Mouse (Mus musculus): Measurements from ENCODE around the gene Txndc12. TPM values are rescaled to one million over a fixed set of nuclear protein-coding genes. Genes with fewer than 3 reads are reported as not detected.

Gene Txndc12
- polyA plus RNA-seq, 1 experiment: 15.5 TPM

GRCm38 (mm10) chr4:108909872-108910425 lies 75.5 kb downstream of the Txndc12 start:
- H3K27ac ChIP-seq (ENCODE audit: control insufficient read depth, insufficient read depth, low read length): no peak overlapping the region

More at GRCm38 (mm10) chr4:108909872-108910425, 75.5 kb downstream of the Txndc12 start:
- no peak for DNase-seq
- H3K27me3 ChIP-seq (ENCODE audit: control insufficient read depth, insufficient read depth, low read length): 0 out of 2 replicates have a peak, but pooled peaks cover 2% of the 10 kb centered on the region
- H3K36me3 ChIP-seq (ENCODE audit: control insufficient read depth, insufficient read depth, low read length): no peaks in the 10 kb centered on the region
- TF ChIP-seq POLR2A (IDR thresholded peaks at IDR 0.05; ENCODE audit: control insufficient read depth, extremely low read depth, insufficient read depth, low read length, poor library complexity): no peak
- TF ChIP-seq CTCF (IDR thresholded peaks at IDR 0.05; ENCODE audit: borderline replicate concordance, control insufficient read depth, extremely low read depth, insufficient read depth, low read length, poor library complexity): no peak
- no peak overlapping the region for H3K4me3 ChIP-seq (ENCODE audit: control insufficient read depth, insufficient read depth, low read length)
- no peaks in the 10 kb centered on the region for H3K4me1 ChIP-seq (replicated peaks; ENCODE audit: control insufficient read depth, insufficient read depth, low read length)
- WGBS: 43% methylated on average over 8 of the region's 8 CpGs

Other genes starting within 250 kb of the Txndc12 start
- gene Cc2d1b, start 214.7 kb upstream of the Txndc12 start, polyA plus RNA-seq (2012; rRNA removed): 73.1 and 73.2 TPM in 2 replicates
- 0.09 TPM in 1 of 2 replicates, not detected in the other for gene 3110021N24Rik, start 115.0 kb upstream of the Txndc12 start, polyA plus RNA-seq (2012; rRNA removed)
- gene Zfyve9, start 53.8 kb upstream of the Txndc12 start, polyA plus RNA-seq (2012; rRNA removed): 0.73 and 0.84 TPM in 2 replicates
- 19.3 and 24.3 TPM in 2 replicates for gene Btf3l4, start 987 bp upstream of the Txndc12 start, polyA plus RNA-seq (2012; rRNA removed)
- gene Kti12, start 13.2 kb downstream of the Txndc12 start, polyA plus RNA-seq (2012; rRNA removed): 72.6 and 76.0 TPM in 2 replicates
- gene A730015C16Rik, start 14.0 kb downstream of the Txndc12 start, polyA plus RNA-seq (2012; rRNA removed): not detected in 2 replicates
- 0.91 and 1.7 TPM in 2 replicates for gene Rab3b, start 44.5 kb downstream of the Txndc12 start, polyA plus RNA-seq (2012; rRNA removed)
- gene Nrd1, start 166.1 kb downstream of the Txndc12 start, polyA plus RNA-seq (2012; rRNA removed): 46.0 and 57.3 TPM in 2 replicates

All from thymus, adult 2 months (tissue).